Mouse (Mus musculus): ENCODE data around the gene Qtrt2.

GRCm38 (mm10) chr16:43970426-43970825 lies 43.8 kb upstream of the Qtrt2 start:
- TF ChIP-seq GATA1 (IDR thresholded peaks at IDR 0.05; ENCODE audit: borderline replicate concordance, low read length) (no peak), FLI1 (IDR thresholded peaks at IDR 0.05; ENCODE audit: low read length) (no peak)

All from megakaryocyte, embryonic 14.5 days (primary cell).